ENCODE assay signal across 11 mouse cellular contexts in the genomic region with DNA sequence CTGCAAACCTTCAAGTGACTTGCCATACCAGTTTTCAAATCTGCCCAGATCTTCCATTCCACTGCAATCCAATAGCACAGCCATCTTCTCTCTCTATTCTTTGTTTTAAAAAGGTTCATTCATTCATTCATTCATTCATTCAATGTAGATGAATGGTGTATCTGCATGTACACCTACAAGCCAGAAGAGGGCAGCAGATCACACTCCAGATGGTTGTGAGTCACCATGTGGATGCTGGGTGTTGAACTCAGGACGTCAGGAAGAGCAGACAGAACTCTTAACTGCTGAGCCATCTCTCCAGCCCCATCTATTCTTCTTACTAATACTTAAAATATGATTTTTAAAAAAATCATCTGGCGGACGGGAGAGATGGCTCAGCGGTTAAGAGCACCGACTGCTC. TPM values are rescaled to one million over a fixed set of nuclear protein-coding genes. Genes with fewer than 3 reads are reported as not detected.
DNase-seq lines count a peak whose midpoint lies in the region; ATAC-seq and TF ChIP-seq lines count a peak whose summit lies in the region.
"Had no signal": no experiment of that assay in that cellular context is flagged by ENCODE, and none has a peak within 500 bp of the region (broad histone marks: within the 10 kb centered on the region; RNA-seq: fewer than 3 reads in every experiment).

No protein-coding gene starts in this region.

- TF ChIP-seq EP300 in lung, postnatal 0 days (IDR thresholded peaks at IDR 0.05), result no peak

- ATAC-seq in embryonic facial prominence, embryonic 11.5 days (replicated peaks; ENCODE audit: insufficient number of reproducible peaks, low FRiP score, low TSS enrichment, low read depth), result no peak
- no peak for ATAC-seq in lung, postnatal 0 days

- no peaks in the 10 kb centered on the region for H3K27me3 ChIP-seq in embryonic facial prominence, embryonic 11.5 days (ENCODE audit: control insufficient read depth, insufficient read depth, low read length)
- H3K27me3 ChIP-seq in embryonic facial prominence, embryonic 10.5 days (replicated peaks; ENCODE audit: low read depth, poor library complexity, severe bottlenecking), result 0 out of 2 replicates have a peak, but pooled peaks cover 2% of the 10 kb centered on the region
- H3K27me3 ChIP-seq in lung, postnatal 0 days (replicated peaks; ENCODE audit: insufficient read depth, low read length), result no peaks in the 10 kb centered on the region

- no peaks in the 10 kb centered on the region for H3K9me3 ChIP-seq in embryonic facial prominence, embryonic 11.5 days (replicated peaks; ENCODE audit: control insufficient read depth, low read length)
- no peaks in the 10 kb centered on the region for H3K9me3 ChIP-seq in embryonic facial prominence, embryonic 10.5 days
- no peaks in the 10 kb centered on the region for H3K9me3 ChIP-seq in lung, postnatal 0 days (ENCODE audit: low read length)
- H3K9me3 ChIP-seq: hindbrain, embryonic 10.5 days; megakaryocyte, embryonic 14.5 days had no signal

- no peaks in the 10 kb centered on the region for H3K36me3 ChIP-seq in embryonic facial prominence, embryonic 11.5 days (replicated peaks; ENCODE audit: control insufficient read depth, insufficient read depth, low read depth, low read length)
- H3K36me3 ChIP-seq in embryonic facial prominence, embryonic 10.5 days (replicated peaks), result no peaks in the 10 kb centered on the region
- no peaks in the 10 kb centered on the region for H3K36me3 ChIP-seq in lung, postnatal 0 days (ENCODE audit: insufficient read depth, low read length)
- H3K36me3 ChIP-seq: hindbrain, embryonic 10.5 days had no signal

- 65% methylated on average over 5 of the region's 5 CpGs for WGBS in embryonic facial prominence, embryonic 11.5 days
- WGBS in embryonic facial prominence, embryonic 10.5 days, result 61% methylated on average over 5 of the region's 5 CpGs
- WGBS in lung, postnatal 0 days, result 67% methylated on average over 5 of the region's 5 CpGs

- H3K4me1 ChIP-seq in embryonic facial prominence, embryonic 11.5 days (ENCODE audit: control insufficient read depth, insufficient read depth, low read length), result peaks cover 2% of the 10 kb centered on the region; the same call in 1 of the 2 replicates
- H3K4me1 ChIP-seq in embryonic facial prominence, embryonic 10.5 days, result peaks cover 12% of the 10 kb centered on the region
- H3K4me1 ChIP-seq in lung, postnatal 0 days (ENCODE audit: insufficient read depth, low read depth, low read length), result no peaks in the 10 kb centered on the region

- DNase-seq in embryonic facial prominence, embryonic 11.5 days (ENCODE audit: low spot score), result peak; percentile 11
- DNase-seq in embryonic facial prominence, embryonic 10.5 days (ENCODE audit: low spot score), result no peak
- DNase-seq in lung, postnatal 0 days (ENCODE audit: low spot score), result peak; percentile 28
- no peak for DNase-seq in lung, postnatal 25 days (ENCODE audit: low spot score)
- peak; percentile 26 for DNase-seq in T-cell, adult 2 months (ENCODE audit: low spot score)
- DNase-seq in retina, embryonic 14.5 days (ENCODE audit: low spot score), result peak; percentile 44
- DNase-seq in right cerebral cortex, postnatal 10 days (ENCODE audit: low spot score in 2 of 2), result no peak
- DNase-seq in gastrocnemius, postnatal 10 days, result no peak
- DNase-seq: cerebellum, postnatal 14 days had no signal

- H3K9ac ChIP-seq in embryonic facial prominence, embryonic 11.5 days (replicated peaks; ENCODE audit: low read length), result no peak overlapping the region
- no peak overlapping the region for H3K9ac ChIP-seq in lung, postnatal 0 days (replicated peaks; ENCODE audit: low read depth)

- no peak overlapping the region for H3K27ac ChIP-seq in embryonic facial prominence, embryonic 11.5 days (replicated peaks; ENCODE audit: low read depth, low read length)
- no peak overlapping the region for H3K27ac ChIP-seq in embryonic facial prominence, embryonic 10.5 days (replicated peaks)
- H3K27ac ChIP-seq in lung, postnatal 0 days (ENCODE audit: low read length), result no peak overlapping the region
- H3K27ac ChIP-seq: hindbrain, embryonic 10.5 days had no signal

- H3K4me3 ChIP-seq in embryonic facial prominence, embryonic 11.5 days (ENCODE audit: low read depth, low read length), result no peak overlapping the region
- H3K4me3 ChIP-seq in embryonic facial prominence, embryonic 10.5 days, result no peak overlapping the region
- H3K4me3 ChIP-seq in lung, postnatal 0 days (ENCODE audit: low read depth, low read length), result no peak overlapping the region
- H3K4me3 ChIP-seq: hindbrain, embryonic 10.5 days; megakaryocyte, embryonic 14.5 days had no signal

- peak; percentile 60 for TF ChIP-seq CTCF in lung, postnatal 0 days (IDR thresholded peaks at IDR 0.05)

- H3K4me2 ChIP-seq in embryonic facial prominence, embryonic 11.5 days (ENCODE audit: low read depth, low read length), result no peak overlapping the region
- no peak overlapping the region for H3K4me2 ChIP-seq in lung, postnatal 0 days (replicated peaks; ENCODE audit: low read depth, low read length)

RNA-seq across cellular contexts. Expression of a gene that starts 8.6 kb away (rescaled TPM):
- 24.5 and 25.3 TPM in 2 replicates for polyA plus RNA-seq in embryonic facial prominence, embryonic 11.5 days (2014; fragmentation: Nextera tagmentation; extraction: Ambion mirVana)
- polyA plus RNA-seq in embryonic facial prominence, embryonic 10.5 days (2016; fragmentation: Nextera tagmentation; extraction: Ambion mirVana), result 20.5 and 24.2 TPM in 2 replicates
- 26.8 and 28.3 TPM in 2 replicates for polyA plus RNA-seq in lung, postnatal 0 days (2015; fragmentation: Nextera tagmentation; extraction: Ambion mirVana)
- total RNA-seq in gastrocnemius, postnatal 10 days (2021), result 10 to 100 TPM in 1 of 2 experiments, 1 to 10 TPM in 1; 9.8 to 11.0 TPM

RNA-seq across cellular contexts. Expression of a gene that starts 39.5 kb away (rescaled TPM):
- polyA plus RNA-seq in embryonic facial prominence, embryonic 11.5 days (2014; fragmentation: Nextera tagmentation; extraction: Ambion mirVana), result 768 and 796 TPM in 2 replicates
- 494 and 508 TPM in 2 replicates for polyA plus RNA-seq in embryonic facial prominence, embryonic 10.5 days (2016; fragmentation: Nextera tagmentation; extraction: Ambion mirVana)
- polyA plus RNA-seq in lung, postnatal 0 days (2015; fragmentation: Nextera tagmentation; extraction: Ambion mirVana), result 281 and 298 TPM in 2 replicates
- total RNA-seq in gastrocnemius, postnatal 10 days (2021), result 100 to 1,000 TPM; 319 to 321 TPM

Comparison
In these comparisons a context has a peak if more than half of its experiments do, and no peak if none do; other contexts are left out.
1. DNase-seq: peak in embryonic facial prominence, embryonic 11.5 days (single experiment), lung, postnatal 0 days (single experiment), T-cell, adult 2 months (single experiment) and retina, embryonic 14.5 days (single experiment); none in embryonic facial prominence, embryonic 10.5 days (single experiment), lung, postnatal 25 days (single experiment), right cerebral cortex, postnatal 10 days (0 of 2) and gastrocnemius, postnatal 10 days (single experiment).